Mouse (Mus musculus) stomach, postnatal 0 days (tissue): ENCODE data around the gene Utp6. TPM values are rescaled to one million over a fixed set of nuclear protein-coding genes. Genes with fewer than 3 reads are reported as not detected.

Experiments used
- ATAC-seq: fragments of 200-750 bp; cut with Nextera tagmentation; 2 replicates; pipeline ENCODE4 v1.8.0; 2017; ENCODE audit not compliant: low FRiP score, low TSS enrichment
- DNase-seq: peaks from one replicate; pipeline ENCODE4 v3.0.0-alpha.2; 2016; ENCODE audit warnings: low spot score
- H3K27ac ChIP-seq: fragments of 300-500 bp; sonication (generic); replicated peaks from 2 replicates; pipeline ENCODE4 v1.5.1; 2014; ENCODE audit warnings: mild to moderate bottlenecking, control low read depth
- H3K27me3 ChIP-seq: fragments of 300-500 bp; sonication (generic); 2 replicates; pipeline ENCODE4 v1.6.1; 2014; ENCODE audit warnings: low read length; ENCODE audit not compliant: control insufficient read depth, insufficient read depth
- H3K36me3 ChIP-seq: fragments of 300-500 bp; sonication (generic); 2 replicates; pipeline ENCODE4 v1.6.1; 2014; ENCODE audit warnings: low read length, mixed read lengths; ENCODE audit not compliant: control insufficient read depth, insufficient read depth
- H3K4me1 ChIP-seq: fragments of 300-500 bp; sonication (generic); replicated peaks from 2 replicates; pipeline ENCODE4 v1.6.1; 2014; ENCODE audit warnings: antibody characterized with exemption; ENCODE audit not compliant: control insufficient read depth, insufficient read depth
- H3K4me2 ChIP-seq: fragments of 300-500 bp; sonication (generic); replicated peaks from 2 replicates; pipeline ENCODE4 v1.6.1; 2014; ENCODE audit warnings: low read depth, mild to moderate bottlenecking, control low read depth, moderate library complexity
- H3K4me3 ChIP-seq: fragments of 300-500 bp; sonication (generic); 2 replicates; pipeline ENCODE4 v1.5.1; 2014; ENCODE audit warnings: low read depth, low read length, control low read depth
- H3K9ac ChIP-seq: fragments of 300-500 bp; sonication (generic); 2 replicates; pipeline ENCODE4 v1.6.1; 2014; ENCODE audit warnings: mild to moderate bottlenecking, low read length, control low read depth, mixed read lengths
- H3K9me3 ChIP-seq: fragments of 300-500 bp; sonication (generic); 2 replicates; pipeline ENCODE4 v1.6.1; 2016; ENCODE audit warnings: low read length; ENCODE audit not compliant: control insufficient read depth
- CTCF ChIP-seq: IDR thresholded peaks from 2 replicates; pipeline ENCODE4 v1.5.1; 2016; ENCODE audit warnings: antibody characterized with exemption, low read depth, mild to moderate bottlenecking, moderate library complexity
- EP300 ChIP-seq: optimal IDR thresholded peaks from 2 replicates; pipeline ENCODE3; 2016; ENCODE audit warnings: antibody characterized with exemption
- WGBS: fragments of 180-500 bp; shearing (Covaris S2); extraction: QIAGEN DNeasy Blood & Tissue Kit; methylation state at CpG from one replicate; pipeline ENCODE4 v1.1.7; 2014; 5-methylcytosine and 5-hydroxymethylcytosine counted together
- polyA plus RNA-seq: library from polyadenylated mRNA; unstranded; fragments of >200 nt; fragmentation: Nextera tagmentation; extraction: Ambion mirVana; gene quantifications from 2 replicates; pipeline ENCODE4 v1.2.1, GENCODE M21; 2015

The Utp6 gene
- polyA plus RNA-seq, 1 experiment from 2014 or later = 25.5 TPM

- DNase-seq (peak; percentile 39), ATAC-seq (peak; percentile 75)
- TF ChIP-seq CTCF = no peak
- no peak for TF ChIP-seq EP300
- H3K27ac ChIP-seq = peak overlapping the region; percentile 58
- no peak overlapping the region for H3K4me2 ChIP-seq
- WGBS = 40% methylated on average over 14 of the region's 14 CpGs
- H3K36me3 ChIP-seq = no peaks in the 10 kb centered on the region
- no peak overlapping the region for H3K4me3 ChIP-seq
- H3K27me3 ChIP-seq = no peaks in the 10 kb centered on the region
- no peaks in the 10 kb centered on the region for H3K9me3 ChIP-seq
- no peak overlapping the region for H3K9ac ChIP-seq
- H3K4me1 ChIP-seq = 0 out of 2 replicates have a peak, but pooled peaks cover 2% of the 10 kb centered on the region
Measured at GRCm38 (mm10) chr11:79908600-79909483, 53.3 kb downstream of the Utp6 start.

GRCm38 (mm10) chr11:79906920-79907319, 55.3 kb downstream of the Utp6 start:
- Histone ChIP-seq H3K9ac (no peak overlapping the region), H3K27me3 (no peaks in the 10 kb centered on the region), H3K4me3 (no peak overlapping the region), H3K9me3 (no peaks in the 10 kb centered on the region), H3K4me1 (0 out of 2 replicates have a peak, but pooled peaks cover 4% of the 10 kb centered on the region), H3K4me2 (no peak overlapping the region), H3K27ac (no peak overlapping the region), H3K36me3 (no peaks in the 10 kb centered on the region)
- no peak for ATAC-seq
- WGBS = 60% methylated on average over 9 of the region's 9 CpGs
- DNase-seq = no peak
- no peak for TF ChIP-seq EP300
- TF ChIP-seq CTCF = no peak

- no peak overlapping the region for H3K4me2 ChIP-seq
- 0 out of 2 replicates have a peak, but pooled peaks cover 2% of the 10 kb centered on the region for H3K4me1 ChIP-seq
- H3K27me3 ChIP-seq = no peaks in the 10 kb centered on the region
- ATAC-seq = peak; percentile 54; the same call in 1 of the 2 replicates
- no peak for TF ChIP-seq EP300
- no peak for TF ChIP-seq CTCF
- H3K27ac ChIP-seq = peak overlapping the region; percentile 46; the same call in 1 of the 2 replicates
- 39% methylated on average over 6 of the region's 6 CpGs for WGBS
- H3K36me3 ChIP-seq = no peaks in the 10 kb centered on the region
- no peak for DNase-seq
- no peaks in the 10 kb centered on the region for H3K9me3 ChIP-seq
- no peak overlapping the region for H3K9ac ChIP-seq
- H3K4me3 ChIP-seq = no peak overlapping the region
Measured at GRCm38 (mm10) chr11:79902881-79903481, 59.2 kb downstream of the Utp6 start.

GRCm38 (mm10) chr11:79901146-79901545, 61.0 kb downstream of the Utp6 start:
- Histone ChIP-seq H3K4me2 (no peak overlapping the region), H3K27ac (no peak overlapping the region), H3K9me3 (no peaks in the 10 kb centered on the region), H3K4me1 (0 out of 2 replicates have a peak, but pooled peaks cover 2% of the 10 kb centered on the region), H3K27me3 (no peaks in the 10 kb centered on the region), H3K36me3 (no peaks in the 10 kb centered on the region), H3K4me3 (no peak overlapping the region), H3K9ac (no peak overlapping the region)
- TF ChIP-seq EP300 (no peak), CTCF (no peak)
- WGBS = 90% methylated on average over 6 of the region's 6 CpGs
- DNase-seq (no peak), ATAC-seq (no peak)

- Histone ChIP-seq H3K27ac (no peak overlapping the region), H3K4me3 (no peak overlapping the region), H3K36me3 (no peaks in the 10 kb centered on the region), H3K9me3 (no peaks in the 10 kb centered on the region), H3K27me3 (no peaks in the 10 kb centered on the region), H3K4me2 (no peak overlapping the region), H3K9ac (no peak overlapping the region), H3K4me1 (no peaks in the 10 kb centered on the region)
- ATAC-seq (no peak), DNase-seq (no peak)
- 91% methylated on average over 6 of the region's 6 CpGs for WGBS
- TF ChIP-seq EP300 = no peak
- no peak for TF ChIP-seq CTCF
Measured at GRCm38 (mm10) chr11:79892259-79892658, 69.9 kb downstream of the Utp6 start.

- Histone ChIP-seq H3K27me3 (no peaks in the 10 kb centered on the region), H3K9me3 (no peaks in the 10 kb centered on the region), H3K4me1 (no peaks in the 10 kb centered on the region), H3K36me3 (no peaks in the 10 kb centered on the region), H3K4me2 (no peak overlapping the region), H3K27ac (no peak overlapping the region), H3K4me3 (no peak overlapping the region), H3K9ac (no peak overlapping the region)
- 78% methylated on average over 2 of the region's 2 CpGs for WGBS
- ATAC-seq (no peak), DNase-seq (no peak)
- no peak for TF ChIP-seq EP300
- no peak for TF ChIP-seq CTCF
Measured at GRCm38 (mm10) chr11:79890822-79891221, 71.4 kb downstream of the Utp6 start.
